Mouse (Mus musculus): Measurements from ENCODE around the gene Tor2a. TPM values are rescaled to one million over a fixed set of nuclear protein-coding genes. Genes with fewer than 3 reads are reported as not detected.
A peak's percentile ranks its signal among the peaks of the same experiment; 100 is the strongest.

Gene Tor2a
- polyA plus RNA-seq, 1 experiment from 2014 or later, result 35.9 TPM

- Histone ChIP-seq H3K9ac (no peak overlapping the region), H3K36me3 (no peaks in the 10 kb centered on the region), H3K27me3 (replicated peaks) (no peaks in the 10 kb centered on the region), H3K4me1 (no peaks in the 10 kb centered on the region; the same call in 1 of the 2 replicates), H3K4me3 (no peak overlapping the region), H3K27ac (no peak overlapping the region), H3K4me2 (no peak overlapping the region), H3K9me3 (replicated peaks) (no peaks in the 10 kb centered on the region)
- no peak for ATAC-seq
- 74% methylated on average over 2 of the region's 2 CpGs for WGBS (ENCODE audit: insufficient replicate concordance)
Measured at GRCm38 (mm10) chr2:32788581-32788980, 31.5 kb downstream of the Tor2a start.

GRCm38 (mm10) chr2:32791297-32791696 lies 34.3 kb downstream of the Tor2a start:
- no peak overlapping the region for H3K27ac ChIP-seq
- H3K9me3 ChIP-seq (replicated peaks), result no peaks in the 10 kb centered on the region
- WGBS (ENCODE audit: insufficient replicate concordance), result 79% methylated on average over 6 of the region's 6 CpGs
- no peaks in the 10 kb centered on the region for H3K27me3 ChIP-seq (replicated peaks)
- H3K4me3 ChIP-seq, result no peak overlapping the region
- peaks cover 4% of the 10 kb centered on the region; the same call in 1 of the 2 replicates for H3K36me3 ChIP-seq
- H3K4me2 ChIP-seq, result no peak overlapping the region
- no peaks in the 10 kb centered on the region; the same call in 1 of the 2 replicates for H3K4me1 ChIP-seq
- no peak for ATAC-seq
- no peak overlapping the region for H3K9ac ChIP-seq

- no peaks in the 10 kb centered on the region for H3K27me3 ChIP-seq (replicated peaks)
- no peak for ATAC-seq
- H3K4me1 ChIP-seq, result peaks cover 9% of the 10 kb centered on the region; the same call in 1 of the 2 replicates
- H3K9me3 ChIP-seq (replicated peaks), result no peaks in the 10 kb centered on the region
- H3K36me3 ChIP-seq, result peaks cover 28% of the 10 kb centered on the region
- H3K9ac ChIP-seq, result no peak overlapping the region
- WGBS (ENCODE audit: insufficient replicate concordance), result 78% methylated on average over 13 of the region's 13 CpGs
- no peak overlapping the region for H3K27ac ChIP-seq
- H3K4me3 ChIP-seq, result no peak overlapping the region
- no peak overlapping the region for H3K4me2 ChIP-seq
Measured at GRCm38 (mm10) chr2:32795748-32796418, 38.8 kb downstream of the Tor2a start.

GRCm38 (mm10) chr2:32798251-32798962 lies 41.4 kb downstream of the Tor2a start:
- H3K4me1 ChIP-seq, result peaks cover 9% of the 10 kb centered on the region; the same call in 1 of the 2 replicates
- WGBS (ENCODE audit: insufficient replicate concordance), result 56% methylated on average over 10 of the region's 10 CpGs
- H3K4me3 ChIP-seq, result no peak overlapping the region
- no peak overlapping the region for H3K4me2 ChIP-seq
- ATAC-seq, result no peak
- no peak overlapping the region for H3K9ac ChIP-seq
- H3K27me3 ChIP-seq (replicated peaks), result no peaks in the 10 kb centered on the region
- peaks cover 32% of the 10 kb centered on the region for H3K36me3 ChIP-seq
- no peak overlapping the region for H3K27ac ChIP-seq
- H3K9me3 ChIP-seq (replicated peaks), result no peaks in the 10 kb centered on the region

GRCm38 (mm10) chr2:32808816-32809566 lies 52.0 kb downstream of the Tor2a start:
- H3K27me3 ChIP-seq (replicated peaks), result no peaks in the 10 kb centered on the region
- peaks cover 3% of the 10 kb centered on the region; the same call in 1 of the 2 replicates for H3K36me3 ChIP-seq
- H3K9me3 ChIP-seq (replicated peaks), result no peaks in the 10 kb centered on the region
- ATAC-seq, result no peak
- H3K4me3 ChIP-seq, result no peak overlapping the region
- no peak overlapping the region for H3K27ac ChIP-seq
- H3K4me2 ChIP-seq, result no peak overlapping the region
- no peak overlapping the region for H3K9ac ChIP-seq
- WGBS (ENCODE audit: insufficient replicate concordance), result 84% methylated on average over 14 of the region's 14 CpGs
- no peaks in the 10 kb centered on the region for H3K4me1 ChIP-seq

MicroRNAs within 50 kb of the gene (microRNA counts, 519-probe panel; counts per million panel counts)
- microRNA mmu-miR-2861, result 582 counts per million, percentile 70 among the panel's probes with 10 or more counts

Small RNA genes within 50 kb of the gene (microRNA-seq; reads per million reads assigned to microRNA genes)
- gene Mir2861 (not detected), gene Mir3960 (not detected)

Other genes with a start within 250 kb of the Tor2a start
- 2.4 and 2.5 TPM in 2 replicates for gene Fam102a, start 221.9 kb upstream of the Tor2a start, polyA plus RNA-seq (2016; fragmentation: Nextera tagmentation; extraction: Ambion mirVana)
- 69.5 and 73.8 TPM in 2 replicates for gene Dpm2, start 186.4 kb upstream of the Tor2a start, polyA plus RNA-seq (2016; fragmentation: Nextera tagmentation; extraction: Ambion mirVana)
- 0.13 TPM in 1 of 2 replicates, not detected in the other for gene Pip5kl1, start 182.4 kb upstream of the Tor2a start, polyA plus RNA-seq (2016; fragmentation: Nextera tagmentation; extraction: Ambion mirVana)
- not detected in 2 replicates for gene 9430097D07Rik, start 181.6 kb upstream of the Tor2a start, polyA plus RNA-seq (2016; fragmentation: Nextera tagmentation; extraction: Ambion mirVana)
- 17.5 and 18.9 TPM in 2 replicates for gene St6galnac4, start 170.1 kb upstream of the Tor2a start, polyA plus RNA-seq (2016; fragmentation: Nextera tagmentation; extraction: Ambion mirVana)
- 14.5 and 15.4 TPM in 2 replicates for gene St6galnac6, start 157.5 kb upstream of the Tor2a start, polyA plus RNA-seq (2016; fragmentation: Nextera tagmentation; extraction: Ambion mirVana)
- gene Ak1, start 135.5 kb upstream of the Tor2a start, polyA plus RNA-seq (2016; fragmentation: Nextera tagmentation; extraction: Ambion mirVana), result 2.6 TPM in 2 replicates
- 32.4 and 35.4 TPM in 2 replicates for gene Eng, start 110.6 kb upstream of the Tor2a start, polyA plus RNA-seq (2016; fragmentation: Nextera tagmentation; extraction: Ambion mirVana)
- gene Fpgs, start 53.1 kb upstream of the Tor2a start, polyA plus RNA-seq (2016; fragmentation: Nextera tagmentation; extraction: Ambion mirVana), result 32.8 and 35.8 TPM in 2 replicates
- 85.3 and 86.1 TPM in 2 replicates for gene Cdk9, start 44.2 kb upstream of the Tor2a start, polyA plus RNA-seq (2016; fragmentation: Nextera tagmentation; extraction: Ambion mirVana)
- 9.7 and 10.1 TPM in 2 replicates for gene Sh2d3c, start 36.2 kb upstream of the Tor2a start, polyA plus RNA-seq (2016; fragmentation: Nextera tagmentation; extraction: Ambion mirVana)
- gene 6330409D20Rik, start 16.2 kb upstream of the Tor2a start, polyA plus RNA-seq (2016; fragmentation: Nextera tagmentation; extraction: Ambion mirVana), result not detected in 2 replicates
- gene Ttc16, start 18.4 kb downstream of the Tor2a start, polyA plus RNA-seq (2016; fragmentation: Nextera tagmentation; extraction: Ambion mirVana), result 0.12 and 0.26 TPM in 2 replicates
- gene Ptrh1, start 18.6 kb downstream of the Tor2a start, polyA plus RNA-seq (2016; fragmentation: Nextera tagmentation; extraction: Ambion mirVana), result 3.3 and 3.5 TPM in 2 replicates
- gene Cfap157, start 27.2 kb downstream of the Tor2a start, polyA plus RNA-seq (2016; fragmentation: Nextera tagmentation; extraction: Ambion mirVana), result 0.44 and 0.54 TPM in 2 replicates
- 5.8 and 5.9 TPM in 2 replicates for gene Stxbp1, start 90.0 kb downstream of the Tor2a start, polyA plus RNA-seq (2016; fragmentation: Nextera tagmentation; extraction: Ambion mirVana)
- gene Fam129b, start 118.9 kb downstream of the Tor2a start, polyA plus RNA-seq (2016; fragmentation: Nextera tagmentation; extraction: Ambion mirVana), result 11.9 and 12.4 TPM in 2 replicates
- gene Rpl12, start 204.3 kb downstream of the Tor2a start, polyA plus RNA-seq (2016; fragmentation: Nextera tagmentation; extraction: Ambion mirVana), result 171 and 174 TPM in 2 replicates
- gene Lrsam1, start 204.4 kb downstream of the Tor2a start, polyA plus RNA-seq (2016; fragmentation: Nextera tagmentation; extraction: Ambion mirVana), result 3.5 and 4.4 TPM in 2 replicates
- gene Slc2a8, start 224.8 kb downstream of the Tor2a start, polyA plus RNA-seq (2016; fragmentation: Nextera tagmentation; extraction: Ambion mirVana), result 11.2 and 11.9 TPM in 2 replicates